Mouse (Mus musculus) left cerebral cortex, adult 2 months (tissue): ENCODE results near the gene Wasf2. TPM values are rescaled to one million over a fixed set of nuclear protein-coding genes. Genes with fewer than 3 reads are reported as not detected.
A peak's percentile ranks its signal among the peaks of the same experiment; 100 is the strongest.
"Not testable (repeated sequence)": the region's sequence is repeated elsewhere in the genome, so short reads cannot be mapped to it uniquely, and the experiment has no call there.

Experiments used
- DNase-seq, 2 experiments: peaks; one replicate each; pipeline ENCODE4 v3.0.0; 2021 to 2022; ENCODE audit warnings: low spot score in 2 of 2, mixed read lengths in 1 of 2; ENCODE audit errors: extremely low spot score in 1 of 2
- H3K27ac ChIP-seq: fragments of 200-600 bp; 2 replicates; pipeline ENCODE4 v1.8.1; 2022
- H3K4me3 ChIP-seq: fragments of 200-600 bp; 2 replicates; pipeline ENCODE4 v1.8.1; 2022
- CTCF ChIP-seq: fragments of 200-600 bp; IDR thresholded peaks from 2 replicates; pipeline ENCODE4 v1.8.1; 2022; ENCODE audit warnings: antibody characterized with exemption, mild to moderate bottlenecking, moderate library complexity
- intact Hi-C: fragments of 180-260 bp; cut with DNase I; formaldehyde crosslinking; loops from one replicate; pipeline ENCODE4 v1.15.1; 2025
- total RNA-seq, 2 experiments: library from RNA; stranded (reverse); gene quantifications; 2 replicates each; pipeline ENCODE4 v1.2.3; 2021

Wasf2 gene
- total RNA-seq, 2 experiments from 2014 or later: 25.7 to 34.3 TPM

GRCm38 (mm10) chr4:133090276-133090719 lies 40.0 kb upstream of the Wasf2 start:
- DNase-seq: no peak
- no peak for TF ChIP-seq CTCF
- H3K27ac ChIP-seq: peak overlapping the region; percentile 78
- no peak overlapping the region for H3K4me3 ChIP-seq
- intact Hi-C loops: no loop called here

- no peak for DNase-seq
- intact Hi-C loops: no loop called here
- Histone ChIP-seq H3K4me3 (no peak overlapping the region), H3K27ac (peak overlapping the region; percentile 78)
- no peak for TF ChIP-seq CTCF
These were observed 39.4 kb upstream of the Wasf2 start for GRCm38 (mm10) chr4:133090720-133091458.

- Histone ChIP-seq H3K4me3 (no peak overlapping the region), H3K27ac (peak overlapping the region; percentile 83)
- TF ChIP-seq CTCF: no peak
- intact Hi-C loops: no loop called here
- no peak for DNase-seq
These were observed 38.9 kb upstream of the Wasf2 start for GRCm38 (mm10) chr4:133091459-133091785.

GRCm38 (mm10) chr4:133092453-133092901 lies 37.8 kb upstream of the Wasf2 start:
- no peak; the same call in 1 of the 2 replicates for TF ChIP-seq CTCF

GRCm38 (mm10) chr4:133093056-133093455 lies 37.2 kb upstream of the Wasf2 start:
- Histone ChIP-seq H3K27ac (peak overlapping the region; percentile 83), H3K4me3 (no peak overlapping the region)
- no peak for TF ChIP-seq CTCF
- DNase-seq: no peak
- intact Hi-C loops: no loop called here

More at GRCm38 (mm10) chr4:133092453-133092901, 37.8 kb upstream of the Wasf2 start:
- peak overlapping the region; percentile 83 for H3K27ac ChIP-seq
- intact Hi-C loops: no loop called here
- peak overlapping the region; percentile 26 for H3K4me3 ChIP-seq
- peak in 1 of 2 experiments; percentile 54 for DNase-seq

- H3K27ac ChIP-seq: peak overlapping the region; percentile 83
- no peak for DNase-seq
- H3K4me3 ChIP-seq: no peak overlapping the region
- TF ChIP-seq CTCF: no peak
- intact Hi-C loops: no loop called here
These were observed 36.7 kb upstream of the Wasf2 start for GRCm38 (mm10) chr4:133093481-133094033.

GRCm38 (mm10) chr4:133094255-133094654 lies 36.0 kb upstream of the Wasf2 start:
- no peak for TF ChIP-seq CTCF
- intact Hi-C loops: no loop called here
- peak overlapping the region; percentile 36 for H3K27ac ChIP-seq
- DNase-seq: no peak
- no peak overlapping the region for H3K4me3 ChIP-seq

- H3K4me3 ChIP-seq: 0 out of 2 replicates have a peak overlapping the region, but pooled peaks have one; percentile 9
- intact Hi-C loops: no loop called here
- H3K27ac ChIP-seq: peak overlapping the region; percentile 36
- TF ChIP-seq CTCF: no peak
- peak in 1 of 2 experiments; percentile 62 for DNase-seq
These were observed 35.2 kb upstream of the Wasf2 start for GRCm38 (mm10) chr4:133094936-133095733.

- intact Hi-C loops, DNase-seq, H3K4me3 ChIP-seq: not testable (repeated sequence)
- peak overlapping the region; percentile 36 for H3K27ac ChIP-seq
These were observed 34.6 kb upstream of the Wasf2 start for GRCm38 (mm10) chr4:133095734-133096065.

GRCm38 (mm10) chr4:133096671-133097070 lies 33.6 kb upstream of the Wasf2 start:
- intact Hi-C loops, H3K27ac ChIP-seq, DNase-seq: not testable (repeated sequence)
- H3K4me3 ChIP-seq: peak overlapping the region; percentile 43

GRCm38 (mm10) chr4:133101751-133102150 lies 28.6 kb upstream of the Wasf2 start:
- intact Hi-C loops: no loop called here
- DNase-seq: no peak
- H3K4me3 ChIP-seq: no peak overlapping the region
- H3K27ac ChIP-seq: no peak overlapping the region
- TF ChIP-seq CTCF: no peak
